Mouse (Mus musculus) retina, adult 2 months (tissue): ENCODE results near the gene Sorcs2.

ENCODE experiments used
- DNase-seq: peaks from one replicate; pipeline ENCODE4 v3.0.0-alpha.2; 2012; ENCODE audit warnings: low read depth, low spot score

Gene Sorcs2

GRCm38 (mm10) chr5:36359535-36360243 is 38.2 kb downstream of the Sorcs2 start:
- no peak for DNase-seq

- no peak for DNase-seq
Observed at GRCm38 (mm10) chr5:36358161-36358560, 39.8 kb downstream of the Sorcs2 start.

- DNase-seq = no peak
Observed at GRCm38 (mm10) chr5:36356659-36357058, 41.3 kb downstream of the Sorcs2 start.

DNA sequence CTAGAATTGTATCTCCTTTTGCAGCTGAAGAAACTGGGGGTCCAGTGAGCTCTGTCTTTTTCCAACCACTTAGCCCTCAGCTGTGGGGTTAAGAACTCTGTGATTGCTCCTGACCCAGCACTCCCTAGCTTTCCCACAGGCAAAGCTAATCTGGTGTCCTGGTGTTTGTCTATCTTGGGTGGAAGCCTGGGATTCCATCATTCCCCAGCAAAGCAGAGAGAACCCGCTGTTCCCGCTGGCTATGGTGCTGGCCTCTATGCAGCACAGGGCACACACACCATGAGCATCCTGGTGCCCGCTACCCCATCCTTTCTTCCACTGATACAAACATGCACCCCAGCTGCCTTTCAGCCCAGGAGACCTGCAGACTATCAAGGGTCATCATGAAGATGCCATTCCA is 42.3 kb downstream of the Sorcs2 start:
- DNase-seq = no peak

DNA sequence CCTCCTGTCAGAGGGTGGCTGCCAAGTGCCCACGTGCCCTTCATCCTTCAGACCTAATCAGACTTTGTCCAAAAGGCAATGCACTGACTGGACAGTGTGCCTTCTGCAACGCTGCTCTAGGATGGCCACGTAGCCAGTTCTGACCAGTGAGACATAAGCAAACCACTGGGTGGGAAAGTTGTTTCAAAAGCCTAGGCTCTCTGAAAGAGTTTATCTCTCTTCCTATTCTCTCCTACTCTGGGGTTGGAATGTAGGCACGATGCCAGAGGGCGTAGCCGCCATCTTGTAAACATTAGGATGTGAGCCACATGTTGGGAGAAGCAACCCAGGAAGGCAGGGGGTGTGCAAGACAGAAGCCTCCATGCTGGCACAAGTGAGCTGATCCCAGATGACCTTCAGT is 44.3 kb downstream of the Sorcs2 start:
- DNase-seq = no peak

GRCm38 (mm10) chr5:36353194-36353593 is 44.7 kb downstream of the Sorcs2 start:
- no peak for DNase-seq

GRCm38 (mm10) chr5:36346698-36347097 is 51.2 kb downstream of the Sorcs2 start:
- DNase-seq = no peak

DNA sequence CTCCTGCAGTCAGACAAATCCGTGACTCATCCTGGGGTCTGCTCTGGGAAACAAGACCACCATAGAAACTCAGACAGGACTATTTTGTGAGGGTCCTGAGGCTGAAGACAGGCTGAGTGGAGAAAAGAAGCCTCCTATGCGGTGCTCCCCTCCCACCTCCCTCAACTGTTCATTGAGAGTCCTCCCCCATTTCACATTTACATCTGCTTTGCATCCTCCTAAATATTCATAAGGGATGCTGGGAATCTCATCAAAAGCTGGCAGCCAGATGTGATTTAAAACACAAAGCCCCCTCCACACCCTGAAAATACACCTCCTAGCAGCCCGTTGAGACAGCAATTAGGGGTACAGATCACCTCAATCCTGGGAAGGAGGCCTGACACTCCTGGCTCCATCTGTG is 58.7 kb downstream of the Sorcs2 start:
- no peak for DNase-seq

DNA sequence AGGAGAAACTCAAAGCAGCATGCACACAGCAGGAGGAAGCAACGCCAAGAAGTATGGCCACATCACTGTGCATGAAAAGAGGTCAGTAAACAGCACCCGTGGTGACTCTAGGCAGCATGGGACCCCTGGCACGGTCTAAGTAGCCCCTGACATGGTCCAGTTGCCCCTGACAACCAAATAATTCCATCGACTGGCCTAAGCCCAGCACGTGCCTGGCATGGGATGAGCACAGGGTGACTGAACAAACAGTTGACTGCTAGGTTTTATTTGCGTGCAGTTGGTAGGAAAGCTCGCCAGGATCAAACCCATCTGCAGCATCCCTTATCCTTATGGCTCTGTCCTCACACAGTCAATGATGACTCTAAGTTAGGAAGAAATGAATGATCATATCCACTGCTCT is 61.7 kb downstream of the Sorcs2 start:
- DNase-seq = no peak

- no peak for DNase-seq
Observed at GRCm38 (mm10) chr5:36335661-36336060, 62.3 kb downstream of the Sorcs2 start.

DNA sequence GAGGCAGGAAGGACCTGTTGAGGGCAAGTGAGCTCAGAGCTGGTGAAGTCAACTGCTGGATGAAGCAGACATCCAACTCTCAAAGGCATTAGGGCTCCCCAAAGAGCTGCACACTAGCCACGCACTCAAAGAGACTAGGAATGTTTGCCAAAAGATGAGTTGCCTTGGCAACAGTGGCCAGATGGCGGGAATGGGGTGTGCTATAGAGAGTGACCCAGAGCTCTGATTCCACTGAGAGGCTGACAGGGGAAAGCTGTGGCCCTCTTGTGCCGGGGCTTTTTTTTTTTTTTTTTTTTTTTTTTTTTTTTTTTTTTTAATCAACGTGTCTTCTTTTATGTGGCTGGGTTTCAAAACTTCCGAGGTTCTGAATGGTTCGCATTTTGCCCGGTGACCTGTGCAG is 63.7 kb downstream of the Sorcs2 start:
- peak; percentile 42 for DNase-seq

- DNase-seq = no peak
Observed at GRCm38 (mm10) chr5:36330472-36331155, 67.3 kb downstream of the Sorcs2 start.

DNA sequence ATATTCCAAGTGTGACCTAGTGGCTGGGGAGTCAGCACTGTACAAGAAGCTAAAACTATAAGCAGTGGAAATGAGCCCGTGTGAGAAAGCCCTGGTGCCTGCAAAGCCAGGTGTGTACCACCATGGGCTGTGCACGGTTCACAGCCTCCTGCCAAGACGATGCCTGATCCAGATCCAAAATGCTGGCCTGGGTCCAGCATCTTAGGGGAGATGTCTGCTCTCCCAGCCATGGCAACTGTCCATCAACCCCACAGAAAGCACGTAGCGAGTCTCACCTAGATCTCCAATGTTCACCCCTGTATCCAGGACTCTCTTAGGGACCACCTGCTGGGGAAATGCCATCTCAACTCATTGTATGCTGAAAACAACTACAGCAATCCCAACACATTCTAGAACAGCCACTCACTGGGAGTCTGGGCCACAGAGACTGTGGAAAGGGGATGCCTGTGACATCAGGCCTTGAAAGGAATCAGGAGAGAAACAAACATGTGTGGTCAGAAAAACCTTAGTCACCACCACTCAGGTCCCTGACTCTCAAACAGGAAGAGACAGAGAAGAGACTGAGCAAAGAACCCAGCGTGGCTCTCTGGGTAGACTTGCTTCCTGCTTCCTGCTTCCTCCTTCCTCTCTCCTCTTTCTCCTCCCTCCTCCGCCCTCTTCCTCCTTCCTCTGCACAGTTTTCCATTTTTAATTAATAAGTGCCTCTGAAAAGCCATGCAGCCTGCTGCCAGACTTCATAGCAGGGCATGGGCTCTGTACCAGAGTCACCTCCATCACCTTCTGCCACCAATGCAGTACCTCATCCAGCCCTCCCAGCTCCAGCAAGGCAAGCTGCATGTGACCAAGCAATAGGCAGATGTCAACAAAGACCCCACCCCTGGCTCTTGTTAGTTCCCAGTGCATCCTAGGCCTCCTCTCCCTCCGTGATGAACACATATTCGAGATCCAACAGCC is 71.6 kb downstream of the Sorcs2 start:
- no peak for DNase-seq

- DNase-seq = no peak
Observed at GRCm38 (mm10) chr5:36324140-36324572, 73.8 kb downstream of the Sorcs2 start.

DNA sequence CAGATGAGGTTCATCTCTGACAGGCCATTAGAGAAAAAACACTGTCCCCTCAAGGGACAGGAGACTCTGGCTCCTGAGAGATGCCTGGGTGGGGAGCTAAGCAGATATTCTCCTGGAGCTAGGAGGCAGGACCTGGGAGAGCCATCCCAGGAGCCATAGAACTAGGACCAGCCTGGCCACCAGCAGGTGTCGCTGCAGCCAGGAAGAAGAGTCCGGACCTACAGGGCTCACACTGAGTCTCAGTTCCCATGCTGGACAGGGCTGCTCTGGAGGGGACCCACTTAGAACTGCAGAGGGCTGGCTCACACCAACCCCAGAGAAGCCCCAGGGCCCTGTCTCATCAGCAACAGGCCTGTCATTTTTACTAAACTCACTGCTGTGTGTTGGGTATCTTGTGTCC is 74.4 kb downstream of the Sorcs2 start:
- DNase-seq = peak; percentile 23

DNA sequence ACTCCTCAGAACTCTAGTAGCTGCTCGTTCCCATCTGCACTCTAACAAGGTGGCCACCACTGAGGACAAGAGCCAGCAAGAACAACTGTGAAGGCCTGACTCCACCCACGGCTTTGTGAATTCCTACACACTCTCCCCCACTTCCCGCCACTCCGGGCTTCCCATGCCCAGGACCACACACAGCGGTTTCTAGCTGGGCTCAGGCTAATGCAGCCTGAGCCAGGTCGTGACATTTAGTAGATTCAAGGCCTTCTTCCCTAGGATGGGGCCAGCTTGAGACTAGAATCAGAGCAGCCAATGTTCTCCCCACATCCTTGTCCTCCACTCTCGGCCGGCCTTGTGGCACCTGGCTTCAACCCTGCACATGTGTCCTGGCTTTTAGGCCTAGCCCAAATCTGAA is 76.4 kb downstream of the Sorcs2 start:
- no peak for DNase-seq

DNA sequence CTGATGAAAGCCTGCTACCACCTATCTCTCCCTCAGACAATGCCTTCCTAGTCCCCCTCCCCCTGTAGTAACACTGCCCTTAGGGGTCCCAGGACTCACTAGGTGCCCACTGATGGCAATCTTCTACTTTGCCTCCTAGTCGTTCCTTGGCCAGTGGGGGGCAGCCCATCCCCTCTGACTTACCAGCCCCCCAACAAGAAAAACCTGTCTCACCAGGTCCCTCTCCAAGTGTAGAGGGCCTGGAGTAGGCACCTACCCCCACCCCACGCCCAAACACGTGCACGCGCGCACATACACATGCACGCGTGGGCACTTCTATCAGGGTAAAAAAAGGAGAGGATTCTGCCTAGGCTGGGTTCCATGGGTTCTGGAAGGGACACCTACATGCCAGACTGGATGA is 77.3 kb downstream of the Sorcs2 start:
- no peak for DNase-seq

DNA sequence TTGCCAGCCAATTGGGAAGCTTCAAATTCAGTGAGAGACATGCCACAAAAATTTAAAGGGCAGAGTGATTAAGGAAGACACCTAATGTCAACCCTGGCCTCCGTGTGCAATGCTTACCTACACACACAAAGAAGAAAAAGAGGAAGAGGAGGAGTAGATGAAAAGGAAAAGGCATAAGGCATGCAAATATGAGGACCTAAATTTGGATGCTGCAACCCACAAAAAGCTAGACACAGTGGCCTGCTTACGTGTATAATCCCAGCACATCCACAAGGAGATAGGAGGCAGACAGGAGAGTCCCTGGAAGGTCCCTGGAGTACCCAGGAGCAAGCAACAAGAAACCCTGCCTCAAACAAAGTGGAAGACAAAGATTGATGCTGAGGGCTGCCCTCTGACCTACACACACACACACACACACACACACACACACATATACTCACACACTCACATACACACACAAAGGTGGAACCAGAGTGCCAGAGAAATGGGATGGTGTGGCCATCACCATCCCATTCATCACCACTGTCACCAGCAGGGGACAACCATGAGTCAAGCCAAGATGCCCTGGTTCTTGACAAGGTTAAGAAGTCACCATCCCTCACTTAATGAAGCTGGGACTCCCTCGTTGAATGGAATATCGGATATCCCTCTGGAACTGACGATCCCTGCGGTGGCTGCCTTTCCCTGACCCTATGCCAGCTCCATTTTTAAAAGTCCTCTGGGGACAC is 80.1 kb downstream of the Sorcs2 start:
- no peak for DNase-seq

DNA sequence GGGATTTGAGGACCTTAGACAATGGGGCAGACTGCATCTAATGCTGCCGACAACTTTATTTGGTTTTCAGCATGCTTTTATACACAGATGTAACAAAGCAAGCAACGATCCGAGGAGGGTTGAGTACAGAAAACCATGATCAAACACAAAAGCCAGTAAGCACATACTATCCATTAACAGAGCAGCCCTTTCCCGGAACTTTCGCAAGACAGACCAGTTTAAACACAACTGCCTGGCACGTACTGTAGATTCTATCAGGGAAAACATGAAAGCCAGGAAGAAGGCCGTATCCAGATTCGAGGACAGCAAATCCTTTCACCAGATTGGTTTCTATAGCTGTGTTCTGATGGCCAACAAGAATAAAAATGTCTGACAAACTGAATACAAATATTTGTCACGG is 82.8 kb downstream of the Sorcs2 start:
- no peak for DNase-seq

DNA sequence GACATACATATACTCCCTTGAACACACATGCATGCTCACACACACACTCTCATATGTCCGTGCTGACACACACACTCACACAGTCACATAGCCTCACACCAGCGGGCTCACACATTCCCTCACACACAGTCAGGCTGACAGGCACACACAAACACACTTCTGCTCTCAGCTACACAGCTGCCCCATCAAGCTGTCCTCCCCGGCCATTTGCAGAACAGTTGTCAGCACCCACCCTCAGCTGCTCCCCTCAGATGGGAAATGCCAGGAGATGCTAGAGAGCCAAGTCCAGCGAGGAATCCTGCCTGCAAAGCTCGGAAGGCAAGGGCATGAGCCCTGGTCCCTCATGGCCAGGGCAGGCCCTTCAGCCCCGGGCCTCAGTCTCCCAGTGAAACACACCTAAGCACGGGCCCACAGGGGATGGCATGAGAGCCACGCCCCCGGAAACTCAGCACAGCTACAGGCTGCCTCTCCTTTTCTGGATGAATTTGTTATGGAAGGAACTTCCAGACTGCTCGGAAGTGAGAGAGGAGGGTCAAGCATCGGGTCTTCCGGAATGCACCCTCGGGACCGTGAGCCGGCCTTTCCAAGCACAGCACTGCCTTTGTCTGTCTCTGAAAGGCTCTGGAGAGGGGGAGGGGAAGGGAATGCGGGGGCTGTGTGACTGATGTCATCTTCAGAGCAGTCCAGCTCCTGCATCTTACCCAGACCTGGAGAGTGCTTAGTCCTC is 84.4 kb downstream of the Sorcs2 start:
- no peak for DNase-seq

GRCm38 (mm10) chr5:36312926-36313325 is 85.0 kb downstream of the Sorcs2 start:
- no peak for DNase-seq
